Mouse (Mus musculus) E14TG2a.4 (cell line): ENCODE measurements at regions not wholly inside any gene's neighbourhood (a gene's known extent, or its start where the extent isn't known, plus 50 kb on each side); places are given as distances from the start of the nearest gene placed in this dataset.

Source experiments
- CTCF ChIP-seq: conservative IDR thresholded peaks from 2 replicates; pipeline ENCODE4 v1.5.1; 2014; ENCODE audit warnings: low read length
- NANOG ChIP-seq: IDR thresholded peaks from 2 replicates; pipeline ENCODE4 v1.6.1; 2014; ENCODE audit warnings: borderline replicate concordance, low read length, mixed read lengths
- POU5F1 ChIP-seq: IDR thresholded peaks from 2 replicates; pipeline ENCODE4 v1.6.1; 2014; ENCODE audit warnings: low read length, borderline replicate concordance

DNA sequence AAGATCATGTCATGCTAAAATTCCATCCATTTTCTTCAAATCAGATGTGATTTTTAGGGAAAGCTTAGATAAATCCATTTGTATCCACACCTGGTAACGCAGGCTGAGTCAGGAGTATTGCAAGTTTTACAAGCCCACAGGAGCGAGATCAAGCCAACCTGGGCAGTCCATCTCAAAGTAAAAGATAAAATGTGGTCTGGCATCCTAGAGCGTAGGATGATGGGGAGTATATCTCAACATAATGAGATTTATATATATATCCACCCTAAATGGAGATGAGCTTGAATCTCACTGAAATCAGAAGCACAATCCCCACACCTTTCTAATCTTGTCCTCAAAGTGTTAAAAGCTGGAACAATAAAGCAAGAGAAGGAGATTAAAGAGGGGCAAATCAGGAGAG lies 124.6 kb downstream of the Atp23 start:
- TF ChIP-seq CTCF (no peak), POU5F1 (no peak), NANOG (no peak)
